Mouse (Mus musculus): ENCODE measurements around the gene Azin2.

DNA sequence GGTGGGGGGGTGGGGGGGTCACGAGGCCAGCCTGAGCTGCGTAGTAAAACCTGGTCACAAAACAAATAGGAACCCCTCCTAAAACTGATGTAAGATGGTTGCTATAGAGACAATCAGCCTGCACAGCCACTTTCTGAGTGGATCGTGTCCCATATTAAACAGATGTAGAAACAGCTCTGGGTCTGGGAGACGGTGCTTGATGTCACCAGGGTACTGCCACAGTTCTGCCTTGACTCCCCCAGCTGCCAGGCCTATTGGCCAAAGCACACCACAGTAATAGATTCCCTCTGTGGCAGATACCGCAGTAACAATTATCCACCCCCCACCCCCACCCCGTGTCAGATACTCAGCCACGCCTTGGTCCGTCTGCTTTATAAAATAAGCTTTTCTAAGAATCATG is 36.2 kb upstream of the Azin2 start:
- TF ChIP-seq POLR2A (IDR thresholded peaks at IDR 0.05; ENCODE audit: control insufficient read depth, extremely low read depth, insufficient read depth, low read length, poor library complexity), result no peak
- TF ChIP-seq CTCF (IDR thresholded peaks at IDR 0.05; ENCODE audit: borderline replicate concordance, control insufficient read depth, extremely low read depth, insufficient read depth, low read length, poor library complexity), result no peak

Data from thymus, adult 2 months (tissue).